Mouse (Mus musculus) spleen, postnatal 10 days (tissue): ENCODE measurements around the gene Ass1.

Source experiments
- DNase-seq, 2 experiments: peaks; one replicate each; pipeline ENCODE4 v3.0.0; 2021 to 2022; ENCODE audit warnings: low spot score in 2 of 2

The Ass1 gene

DNA sequence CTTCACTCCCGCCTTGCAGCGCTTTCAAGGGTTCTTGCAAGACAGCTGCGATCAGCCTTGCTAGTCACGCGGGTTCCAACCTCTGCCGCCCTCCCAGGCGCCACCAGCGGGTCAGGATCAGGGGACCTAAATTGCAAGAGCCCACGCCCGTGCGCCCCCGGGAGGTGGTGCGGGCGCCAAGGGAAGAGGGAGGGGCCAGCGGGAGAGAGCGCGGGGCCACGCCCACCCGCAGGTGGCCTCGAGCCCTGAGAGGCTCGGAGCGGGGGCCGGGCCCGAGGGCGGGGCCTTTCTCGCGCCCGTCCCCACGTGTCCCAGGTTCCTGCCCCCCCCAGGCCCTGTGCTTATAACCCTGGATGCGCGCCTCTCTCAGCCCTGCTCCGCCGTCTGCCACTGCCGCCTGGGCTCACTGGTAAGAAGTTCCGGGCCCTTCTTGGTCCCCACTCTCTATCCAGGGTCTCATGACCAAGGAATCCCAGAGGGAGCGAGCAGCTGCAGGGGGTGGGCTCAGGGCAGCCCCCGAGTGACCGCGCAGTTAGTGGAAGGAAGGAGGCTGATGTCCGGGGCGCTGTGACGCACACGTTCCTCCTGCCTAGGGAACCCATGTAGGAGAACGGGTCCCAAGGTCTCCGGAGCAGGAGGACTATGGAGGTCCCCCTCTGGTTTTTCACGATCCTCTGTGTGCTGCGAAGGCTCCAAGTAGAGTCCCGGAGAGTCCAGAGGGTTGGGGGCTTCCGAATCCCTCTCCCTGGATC, at the start of gene Ass1:
Gene Ass1, plus strand, starts transcription at position 277 of the 752 bp plus-strand sequence.
- DNase-seq: peak; percentile 47 to 82

DNA sequence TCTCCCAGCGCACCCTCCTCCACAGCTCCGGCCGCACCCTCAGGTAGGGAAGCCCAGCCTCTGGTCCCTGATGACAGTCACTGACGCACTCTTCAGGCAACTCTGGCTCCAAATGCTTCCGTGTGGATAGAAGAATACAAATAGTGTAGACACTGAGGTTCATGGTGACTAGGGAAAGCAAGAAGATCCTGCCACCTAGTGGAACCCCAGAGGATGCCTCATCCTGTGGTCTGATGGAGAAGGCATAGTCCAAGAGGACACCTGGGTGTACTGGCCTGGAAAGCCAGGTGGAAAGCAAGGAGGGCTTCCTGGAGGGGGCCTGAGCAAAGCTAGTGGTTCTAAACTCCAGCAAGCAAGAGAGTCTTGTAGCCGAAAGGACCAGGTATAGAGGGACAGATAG, 49.1 kb upstream of the Ass1 start:
- DNase-seq: no peak

DNA sequence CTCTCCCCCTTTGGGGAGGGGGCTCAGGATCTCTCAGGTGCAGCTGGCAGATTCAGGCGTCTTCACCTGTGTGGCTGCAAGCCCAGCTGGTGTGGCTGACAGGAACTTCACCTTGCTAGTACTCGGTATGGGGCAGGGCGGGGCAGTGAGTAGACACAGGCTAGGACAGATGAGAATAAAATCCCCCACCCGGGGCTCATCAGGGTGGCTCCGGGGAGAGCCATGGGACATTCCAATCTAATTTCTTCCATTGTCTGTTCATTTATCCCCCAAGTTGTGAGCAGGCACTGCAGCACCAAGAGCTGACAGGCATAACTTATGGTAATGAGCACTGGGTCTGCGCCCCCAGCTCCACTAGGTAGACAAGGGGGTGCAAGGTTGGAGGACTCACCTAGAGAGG, 47.4 kb upstream of the Ass1 start:
- no peak for DNase-seq

DNA sequence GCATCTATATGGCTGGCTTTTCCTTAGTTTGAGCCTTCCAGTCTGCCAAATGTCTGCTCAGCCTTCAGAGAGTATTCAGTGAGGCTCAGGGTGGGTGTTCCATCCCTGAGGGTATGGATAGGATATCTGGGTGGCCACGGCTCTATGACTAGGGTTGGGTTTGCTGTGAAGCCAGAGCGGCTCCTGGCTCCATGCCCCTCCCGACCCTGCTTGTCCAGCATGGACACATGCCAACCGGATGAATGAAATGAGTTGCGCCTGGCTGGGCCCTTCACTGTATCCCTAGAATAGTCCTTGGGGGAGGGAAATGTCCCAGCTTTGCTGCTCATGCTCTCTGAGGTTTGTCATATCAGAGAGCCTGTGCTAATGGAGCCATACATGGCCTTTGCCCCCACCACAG, 38.5 kb upstream of the Ass1 start:
- no peak for DNase-seq

DNA sequence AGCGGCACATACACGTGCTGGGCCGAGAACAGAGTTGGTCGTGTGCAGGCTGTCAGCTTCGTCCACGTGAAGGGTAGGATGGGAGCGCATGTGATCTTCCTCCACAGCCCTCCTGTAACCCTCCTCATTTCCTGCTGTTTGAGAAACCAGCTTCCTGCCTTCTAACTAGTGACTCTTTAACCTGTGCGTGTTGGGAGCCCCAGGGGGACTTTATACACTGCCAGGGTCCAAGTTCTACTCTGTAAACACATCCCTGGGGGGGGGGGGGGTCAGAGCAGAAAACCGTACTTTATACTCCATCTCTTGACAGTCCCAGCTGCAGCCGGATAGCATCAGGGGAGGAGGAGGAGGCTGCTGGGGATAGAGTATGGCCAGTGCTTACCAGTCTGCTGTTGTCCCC, 35.3 kb upstream of the Ass1 start:
- DNase-seq: no peak

DNA sequence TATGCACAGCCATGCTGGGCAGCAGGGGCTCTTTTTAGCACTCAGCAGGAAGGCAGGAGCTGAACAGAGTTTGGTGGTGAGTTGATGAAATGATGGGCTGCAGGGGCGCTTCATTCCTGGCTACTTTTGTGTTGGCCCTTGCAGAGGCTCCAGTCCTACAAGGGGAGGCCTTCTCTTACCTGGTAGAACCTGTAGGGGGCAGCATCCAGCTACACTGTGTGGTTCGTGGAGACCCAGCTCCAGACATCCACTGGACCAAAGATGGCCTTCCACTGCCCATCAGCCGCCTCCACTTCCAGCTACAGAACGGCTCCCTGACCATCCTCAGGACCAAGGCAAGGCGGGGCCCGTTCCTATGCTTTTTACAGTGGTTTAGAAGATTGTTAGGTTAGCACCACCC, 34.4 kb upstream of the Ass1 start:
- peak; percentile 16 to 52 for DNase-seq

DNA sequence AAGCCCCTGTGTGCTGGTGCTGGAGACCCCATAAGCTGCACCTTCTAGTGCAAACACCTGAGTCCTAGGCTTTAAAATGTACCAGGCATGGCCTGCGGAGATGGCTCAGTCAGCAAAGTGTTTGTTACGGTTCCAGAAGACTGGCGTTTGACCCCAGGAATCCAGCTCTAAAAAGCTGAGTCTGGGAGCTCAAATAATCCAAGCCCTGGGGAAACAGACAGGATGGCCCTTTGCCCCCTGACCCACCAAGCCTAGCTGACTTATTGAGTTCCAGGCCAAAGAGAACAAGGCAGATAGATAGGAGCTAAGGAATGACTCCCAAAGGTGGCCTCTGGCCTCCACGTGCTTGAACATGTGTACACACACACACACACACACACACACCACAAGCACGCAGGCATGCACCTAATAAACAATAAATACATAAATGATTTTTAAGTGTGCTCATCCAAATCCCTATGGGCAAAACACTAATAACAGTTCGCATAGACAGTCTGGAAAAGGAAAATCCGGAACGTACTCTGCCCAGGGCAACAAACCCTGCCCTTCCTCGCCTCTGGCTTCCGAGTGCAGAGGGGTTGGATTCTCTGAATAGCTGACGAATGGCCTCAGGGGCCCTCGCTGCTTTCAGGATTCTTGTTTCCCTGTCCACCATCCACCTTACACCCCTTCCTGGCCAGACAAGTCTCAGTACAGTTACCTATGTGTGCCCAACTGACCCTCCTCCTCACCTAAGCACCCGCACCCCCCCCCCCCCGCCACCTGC, 32.3 kb upstream of the Ass1 start:
- DNase-seq: no peak

DNA sequence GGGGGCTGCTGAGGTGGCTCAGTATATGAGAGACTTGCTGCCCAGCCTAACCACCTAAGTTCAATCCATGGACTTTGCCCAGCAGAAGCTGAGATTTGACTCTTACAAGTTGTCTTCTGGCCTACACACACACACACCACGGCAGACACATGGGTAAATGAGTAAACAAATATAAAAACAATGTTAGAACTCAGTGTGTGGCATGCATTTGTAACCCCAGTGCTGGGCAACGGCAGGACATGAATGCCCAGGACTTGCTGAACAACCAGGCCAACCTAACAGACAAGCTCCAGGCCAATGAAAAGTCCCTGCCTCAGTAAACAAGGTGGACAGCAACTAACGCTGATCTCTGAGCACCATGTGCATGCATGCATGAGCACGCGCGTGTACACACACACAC, 30.4 kb upstream of the Ass1 start:
- DNase-seq: no peak

DNA sequence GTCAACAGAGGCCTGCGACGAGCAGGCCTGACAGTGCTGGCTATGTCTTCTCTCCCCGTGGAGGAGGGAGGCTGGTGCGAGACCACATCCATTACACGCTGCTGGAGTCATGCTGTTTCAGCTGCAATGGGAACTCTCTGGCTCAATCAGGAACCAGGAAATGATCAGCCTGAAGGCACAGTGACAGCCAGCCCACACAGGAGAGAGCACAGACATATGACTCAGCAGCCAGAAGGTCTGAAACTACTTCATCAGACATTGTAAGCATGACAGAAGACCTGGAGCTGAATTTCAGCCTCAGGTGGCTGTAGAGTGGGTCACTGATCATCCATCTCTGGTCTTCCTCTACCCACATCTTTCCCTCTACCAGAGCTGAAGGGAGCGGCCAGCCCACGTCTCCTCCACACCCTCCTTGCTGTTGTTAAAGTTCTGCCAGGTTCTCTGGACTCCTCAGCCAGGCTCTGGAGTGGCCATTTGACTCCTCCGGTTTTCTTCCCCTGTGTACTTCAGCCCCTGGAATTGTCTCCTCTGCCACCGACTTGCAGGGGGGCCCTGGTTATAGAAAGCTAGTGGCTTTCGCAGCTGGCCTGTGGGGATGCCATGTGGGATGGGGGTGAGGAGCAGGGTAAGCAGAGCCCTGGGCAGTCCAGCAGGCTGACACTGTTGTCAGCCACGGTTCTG, 27.4 kb upstream of the Ass1 start:
- DNase-seq: no peak

DNA sequence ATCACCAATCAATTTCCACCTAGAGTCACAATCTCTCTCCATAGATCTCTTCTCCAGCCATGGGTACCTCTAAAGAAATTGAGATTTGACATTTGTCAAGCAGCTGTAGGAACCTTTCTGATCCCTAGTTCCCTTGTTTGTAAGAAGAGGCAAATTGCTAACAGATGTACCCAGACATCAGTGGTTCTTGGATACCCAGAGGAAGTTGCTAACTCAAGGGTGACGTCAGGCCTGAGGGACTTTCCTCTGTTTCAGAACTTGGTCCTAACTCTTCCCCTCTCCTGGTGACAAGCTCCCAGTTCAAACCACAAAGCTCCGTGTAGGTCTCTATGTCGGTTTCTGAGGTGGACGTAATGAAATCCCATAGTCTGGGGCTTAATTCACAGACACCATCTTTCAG, 24.0 kb upstream of the Ass1 start:
- DNase-seq: no peak

DNA sequence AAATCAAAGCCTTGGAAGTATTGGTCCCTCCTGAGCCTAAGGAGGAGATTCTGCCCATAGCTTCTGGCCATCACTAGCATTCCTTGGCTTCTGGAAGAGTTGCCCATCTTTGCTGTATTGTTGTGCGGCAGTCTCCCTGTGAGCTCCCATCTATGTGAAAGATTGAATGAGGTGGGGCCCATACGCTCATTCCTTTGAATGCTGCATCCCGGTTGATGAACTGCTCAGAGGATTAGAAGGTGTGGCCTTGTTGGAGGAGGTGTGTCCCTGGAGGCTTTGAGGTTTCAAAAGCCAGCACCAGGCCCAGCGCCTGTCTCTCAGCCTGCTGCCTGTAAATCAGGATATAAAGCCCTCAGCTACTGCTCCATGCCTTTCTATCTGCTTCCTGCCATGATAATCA, 23.6 kb upstream of the Ass1 start:
- DNase-seq: no peak

DNA sequence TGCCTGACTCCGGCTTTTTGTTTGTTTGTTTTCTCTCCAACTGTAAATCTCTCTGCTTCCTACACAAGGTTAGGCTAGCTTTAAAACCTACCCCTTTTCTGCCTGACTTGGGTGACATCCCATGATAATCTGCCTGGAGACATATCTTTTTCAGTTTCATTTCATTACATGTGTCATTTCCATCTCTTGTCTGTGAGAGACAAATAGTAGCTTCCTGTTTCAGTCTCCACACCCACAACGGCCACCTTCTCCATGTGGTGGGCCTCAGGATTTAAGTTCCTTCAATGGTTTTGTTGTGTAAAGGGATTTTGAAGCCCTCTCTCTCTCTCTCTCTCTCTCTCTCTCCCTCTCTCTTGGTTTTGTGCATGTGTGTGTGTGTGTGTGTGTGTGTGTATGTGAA, 22.5 kb upstream of the Ass1 start:
- DNase-seq: no peak

DNA sequence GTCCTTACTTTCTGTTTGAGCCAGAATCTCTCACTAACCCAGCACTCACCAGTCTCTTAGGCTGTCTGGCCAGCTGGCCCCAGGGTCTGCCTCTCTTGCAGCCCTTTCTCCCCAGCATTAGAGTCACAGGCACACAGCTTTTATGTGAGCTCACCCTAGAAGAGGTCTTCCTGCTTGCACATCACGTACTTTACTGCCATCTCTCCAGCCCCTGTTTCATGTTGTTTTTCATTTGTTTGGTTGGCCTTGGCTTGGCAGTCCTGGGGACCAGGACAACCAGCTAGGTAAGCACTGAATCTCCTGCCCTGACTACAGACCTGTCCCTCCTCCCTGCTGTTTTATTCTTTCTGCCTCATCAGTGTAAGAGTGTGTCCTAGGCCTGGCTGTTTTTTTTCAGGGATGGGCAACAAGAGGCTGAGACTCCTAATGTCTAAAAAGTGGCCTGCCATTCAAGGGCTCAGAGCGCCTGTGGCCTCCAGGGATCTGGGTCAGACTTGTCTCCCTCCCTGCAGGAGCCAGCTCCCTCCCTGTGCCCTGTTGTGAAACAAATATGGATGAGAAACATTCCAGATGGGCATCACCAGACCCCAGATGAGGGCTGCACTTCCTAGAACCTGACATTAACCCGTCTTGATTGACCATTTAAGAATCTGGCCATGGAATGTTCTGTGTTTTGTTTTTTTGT, 21.1 kb upstream of the Ass1 start:
- DNase-seq: no peak

DNA sequence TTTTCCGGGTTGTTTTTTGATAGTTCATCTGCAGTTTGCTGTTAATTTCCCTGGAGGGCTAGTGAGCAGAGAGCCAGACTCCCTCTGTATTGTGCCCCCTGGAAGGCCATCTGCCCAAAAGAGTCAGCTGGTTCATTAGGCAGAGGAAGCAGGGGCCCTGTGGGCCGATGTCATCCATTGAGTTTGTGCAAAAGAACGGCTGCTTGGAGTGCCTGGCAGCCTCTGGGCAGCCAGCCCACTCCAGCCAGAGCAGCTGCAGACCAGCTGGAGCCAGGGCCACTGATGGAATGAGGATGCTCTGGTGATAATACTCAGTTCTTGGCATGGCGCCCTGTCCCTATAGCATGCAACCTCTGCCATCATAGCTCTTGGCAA, 20.6 kb upstream of the Ass1 start:
- DNase-seq: no peak

DNA sequence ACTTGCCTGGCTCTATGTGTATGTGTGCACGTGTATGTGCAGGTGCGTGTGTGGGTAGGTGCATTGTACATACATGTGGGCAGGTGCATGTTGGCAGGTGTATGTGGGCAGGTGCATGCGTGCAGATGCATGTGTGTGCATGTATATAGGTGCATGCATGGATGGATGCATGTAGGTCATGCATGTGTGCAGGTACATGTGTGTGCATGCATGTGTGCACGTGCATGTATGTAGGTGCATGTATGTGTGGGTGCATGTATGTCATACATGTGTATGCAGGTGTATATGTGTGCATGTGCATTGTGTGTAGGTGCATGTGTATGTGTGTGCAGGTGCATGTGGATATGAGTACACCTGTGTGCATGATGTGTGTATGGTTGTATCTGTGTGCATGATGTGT, 20.1 kb upstream of the Ass1 start:
- DNase-seq: no peak

DNA sequence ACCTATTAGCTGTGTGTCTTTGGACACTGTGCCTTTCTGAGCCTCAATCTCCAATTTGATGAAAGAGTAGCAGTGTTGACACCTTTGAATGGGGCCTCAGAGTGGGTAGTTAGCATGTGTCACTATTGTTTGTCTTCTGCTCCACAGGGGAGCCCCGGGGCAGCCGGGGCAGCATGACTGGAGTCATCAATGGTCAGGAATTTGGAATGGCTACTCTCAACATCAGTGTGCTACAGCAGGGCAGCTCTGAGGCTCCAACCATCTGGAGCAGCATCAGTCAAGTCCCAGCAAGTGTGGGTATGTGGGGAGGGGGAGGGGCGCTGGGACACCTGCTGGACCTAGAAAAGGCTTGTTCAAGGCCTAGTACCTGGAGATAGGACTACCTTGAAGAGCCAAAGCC, 19.3 kb upstream of the Ass1 start:
- no peak for DNase-seq

DNA sequence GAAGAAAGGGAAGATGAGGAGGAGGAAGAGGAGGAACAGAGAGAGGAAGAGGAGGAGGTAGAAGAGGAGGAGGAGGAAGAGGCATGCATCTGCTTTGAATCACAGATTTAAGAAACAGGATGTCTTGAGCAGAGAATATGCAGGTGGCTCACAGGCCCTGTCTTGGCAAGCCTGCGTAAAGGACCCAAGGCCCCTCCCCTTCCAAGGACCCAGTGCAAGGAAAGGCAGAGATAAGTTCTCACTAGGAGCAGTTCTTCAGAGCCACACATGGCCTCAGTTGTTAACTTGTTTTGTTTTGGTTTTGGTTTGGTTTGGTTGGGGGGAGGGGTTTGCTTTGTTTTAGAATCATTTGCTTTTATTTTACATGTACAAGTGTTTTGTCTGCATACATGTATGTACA, 18.5 kb upstream of the Ass1 start:
- no peak for DNase-seq

DNA sequence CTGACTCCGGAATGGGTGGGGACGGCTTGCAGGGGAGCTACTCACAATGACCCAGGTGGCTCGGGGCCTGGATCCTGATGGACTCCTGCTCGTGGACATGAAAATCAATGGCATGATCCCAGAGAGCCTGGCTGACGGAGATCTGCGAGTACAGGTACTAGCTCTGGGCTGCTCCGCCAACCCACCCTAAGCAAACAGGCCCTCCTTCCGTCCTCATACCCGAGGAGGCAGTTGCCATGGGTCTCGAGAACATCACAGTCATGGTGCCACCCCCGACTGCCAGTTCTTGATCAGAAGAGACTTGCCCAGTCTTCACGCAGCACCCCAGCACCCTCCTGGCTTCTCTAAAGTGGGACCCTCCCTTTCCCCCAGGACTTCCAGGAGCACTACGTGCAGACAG, 17.0 kb upstream of the Ass1 start:
- no peak for DNase-seq

DNA sequence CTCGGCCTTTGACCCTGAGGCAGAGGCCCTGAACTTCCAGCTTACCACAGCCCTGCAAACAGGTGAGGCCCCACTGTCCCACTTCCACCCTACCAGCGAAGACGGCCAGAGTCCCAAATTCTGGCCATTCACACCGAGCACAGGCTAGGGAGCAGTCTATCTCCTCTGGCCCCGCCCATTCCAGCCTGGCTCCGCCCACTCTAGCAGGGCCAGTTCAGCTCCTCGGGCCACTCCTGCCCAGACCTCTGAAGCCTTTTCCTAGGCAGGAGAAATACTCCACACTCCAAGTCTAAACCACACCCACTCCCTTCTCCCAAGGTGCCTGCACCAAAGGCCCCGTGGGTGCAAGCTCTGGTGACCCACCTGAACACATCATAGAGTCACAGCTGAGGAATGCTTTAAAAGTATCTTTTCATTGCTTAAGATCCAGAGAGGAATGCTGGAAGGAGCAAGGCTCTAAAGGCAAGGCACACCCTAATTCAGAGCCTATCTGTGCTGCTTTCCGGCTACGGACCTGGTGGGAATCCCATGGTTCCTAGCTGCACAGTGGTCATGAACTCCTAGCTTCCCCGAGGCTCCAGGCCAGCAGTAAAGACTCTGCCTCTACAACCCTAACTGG, 16.3 kb upstream of the Ass1 start:
- peak in 1 of 2 experiments; percentile 47 for DNase-seq

DNA sequence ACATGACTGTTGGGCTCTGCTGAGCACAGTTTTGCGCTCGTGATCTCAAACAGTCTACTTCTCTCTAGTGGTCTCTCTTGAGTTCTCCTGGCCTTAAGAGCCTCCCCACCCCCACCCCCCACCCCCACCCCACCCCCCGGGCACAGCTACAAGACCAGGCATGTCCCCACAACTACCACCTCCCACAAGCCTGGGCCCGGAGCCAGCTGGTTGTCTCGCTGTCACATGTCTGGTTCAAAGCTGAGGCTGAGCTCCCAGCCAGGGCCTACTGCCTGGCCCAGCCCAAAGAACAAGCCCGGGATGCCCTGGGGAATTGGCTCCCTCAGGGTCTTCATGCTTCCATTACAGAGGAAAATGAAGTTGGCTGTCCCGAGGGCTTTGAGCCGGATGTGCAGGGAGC, 15.7 kb upstream of the Ass1 start:
- no peak for DNase-seq

DNA sequence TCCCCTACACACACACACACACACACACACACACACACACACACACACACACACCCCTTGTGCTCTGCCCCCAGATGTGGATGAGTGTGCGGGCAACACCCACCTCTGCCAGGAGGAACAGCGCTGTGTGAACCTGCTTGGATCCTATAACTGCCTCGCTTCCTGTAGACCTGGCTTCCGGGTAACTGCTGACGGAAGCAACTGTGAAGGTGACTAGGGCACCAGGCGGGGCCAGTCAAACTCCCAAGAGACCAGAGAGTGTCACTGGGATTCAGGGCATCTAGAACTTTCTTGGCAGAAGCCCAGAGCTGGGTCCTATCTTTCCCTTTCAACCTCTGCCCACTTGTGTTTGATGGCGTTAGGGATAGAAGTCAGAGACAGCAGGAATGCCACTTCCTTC, 14.6 kb upstream of the Ass1 start:
- DNase-seq: no peak

DNA sequence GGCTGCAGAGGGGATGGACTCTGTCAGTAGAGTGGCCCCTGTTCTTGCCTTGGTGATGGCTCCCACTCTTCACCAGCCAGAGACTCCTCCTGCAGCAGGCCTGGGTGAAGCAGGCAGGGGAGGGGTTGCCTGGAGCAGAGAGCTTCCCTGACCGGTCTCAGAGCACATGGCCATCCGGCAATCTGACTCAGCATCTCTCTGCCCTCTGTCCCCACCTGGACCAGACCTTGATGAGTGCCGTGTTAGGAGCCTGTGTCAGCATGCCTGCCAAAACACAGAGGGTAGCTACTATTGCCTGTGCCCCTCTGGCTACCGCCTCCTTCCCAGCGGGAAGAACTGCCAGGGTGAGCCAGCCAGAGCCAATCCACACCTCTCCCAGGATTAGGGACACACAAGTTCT, 11.5 kb upstream of the Ass1 start:
- DNase-seq: no peak
